Mouse (Mus musculus): ENCODE results near the gene Gm27029.

DNA sequence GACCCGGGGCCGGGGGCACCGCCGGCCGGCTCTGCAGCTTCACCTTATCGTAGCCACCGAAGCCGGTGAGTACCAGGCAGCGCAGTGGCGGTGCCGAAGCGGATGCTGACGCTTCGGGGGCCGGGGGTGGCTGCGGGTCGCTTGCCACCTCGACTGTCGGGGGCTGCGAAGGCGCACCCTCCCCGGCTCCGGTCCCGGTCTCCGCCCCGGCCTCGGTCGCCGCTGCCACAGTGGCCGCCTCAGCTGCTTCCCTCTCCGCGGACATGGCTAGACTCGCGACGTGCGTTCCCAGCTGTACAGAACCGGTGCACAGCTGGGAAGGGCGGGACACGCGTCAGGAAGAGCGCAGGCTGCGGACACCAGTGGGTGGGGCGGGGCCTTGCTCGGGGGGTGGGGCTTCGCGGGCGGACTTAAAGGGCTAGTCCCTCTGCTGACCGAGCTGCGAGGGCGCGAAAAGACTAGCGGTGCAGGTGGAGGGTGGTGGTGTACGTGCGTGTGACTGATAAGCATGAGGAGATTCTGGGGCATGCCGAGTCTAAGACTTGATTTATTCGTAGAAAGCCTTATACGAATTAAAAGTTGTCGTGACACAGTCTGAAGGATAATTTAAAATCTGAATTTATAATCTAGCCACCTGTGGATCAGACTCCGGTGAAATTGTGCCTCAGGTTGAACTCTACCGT is 41.4 kb upstream of the Gm27029 start, which contains the start of gene Vat1:
- TF ChIP-seq POLR2A (IDR thresholded peaks at IDR 0.05; ENCODE audit: control insufficient read depth, extremely low read depth, insufficient read depth, low read length, poor library complexity), result no peak
- no peak for TF ChIP-seq CTCF (IDR thresholded peaks at IDR 0.05; ENCODE audit: borderline replicate concordance, control insufficient read depth, extremely low read depth, insufficient read depth, low read length, poor library complexity)
